Mouse (Mus musculus) forebrain, embryonic 13.5 days (tissue): ENCODE measurements around the gene Scube1. TPM values are rescaled to one million over a fixed set of nuclear protein-coding genes. Genes with fewer than 3 reads are reported as not detected.

Experiments used
- ATAC-seq: fragments of 200-750 bp; cut with Nextera tagmentation; 2 replicates; pipeline ENCODE4 v1.8.0; 2017
- H3K27ac ChIP-seq: fragments of 300-500 bp; sonication (generic); 2 replicates; pipeline ENCODE4 v1.5.1; 2015; ENCODE audit warnings: inconsistent platforms, mild to moderate bottlenecking, moderate library complexity
- H3K27me3 ChIP-seq: fragments of 300-500 bp; sonication (generic); 2 replicates; pipeline ENCODE4 v1.6.1; 2015; ENCODE audit warnings: mild to moderate bottlenecking, inconsistent platforms
- H3K36me3 ChIP-seq: fragments of 300-500 bp; sonication (generic); 2 replicates; pipeline ENCODE4 v1.6.1; 2015; ENCODE audit warnings: mild to moderate bottlenecking, inconsistent platforms; ENCODE audit not compliant: poor library complexity, severe bottlenecking
- H3K4me1 ChIP-seq: fragments of 300-500 bp; sonication (generic); 2 replicates; pipeline ENCODE4 v1.6.1; 2015; ENCODE audit warnings: inconsistent platforms
- H3K4me2 ChIP-seq: fragments of 300-500 bp; sonication (generic); 2 replicates; pipeline ENCODE4 v1.6.1; 2015; ENCODE audit warnings: inconsistent platforms, mild to moderate bottlenecking, moderate library complexity
- H3K4me3 ChIP-seq: fragments of 300-500 bp; sonication (generic); 2 replicates; pipeline ENCODE4 v1.5.1; 2015; ENCODE audit warnings: mild to moderate bottlenecking, inconsistent platforms
- H3K9ac ChIP-seq: fragments of 300-500 bp; sonication (generic); 2 replicates; pipeline ENCODE4 v1.6.1; 2015; ENCODE audit warnings: mild to moderate bottlenecking, inconsistent platforms
- H3K9me3 ChIP-seq: fragments of 300-500 bp; sonication (generic); replicated peaks from 2 replicates; pipeline ENCODE4 v1.6.1; 2016; ENCODE audit warnings: inconsistent platforms
- WGBS: fragments of 180-500 bp; shearing (Covaris S2); methylation state at CpG from one replicate; pipeline ENCODE4 v1.1.7; 2015; 5-methylcytosine and 5-hydroxymethylcytosine counted together
- polyA plus RNA-seq: library from polyadenylated mRNA; unstranded; fragments of >200 nt; fragmentation: Nextera tagmentation; extraction: Ambion mirVana; gene quantifications from 2 replicates; pipeline ENCODE4 v1.2.1, GENCODE M21; 2015

Scube1 gene
- polyA plus RNA-seq, 1 experiment from 2014 or later, result 10.7 TPM

DNA sequence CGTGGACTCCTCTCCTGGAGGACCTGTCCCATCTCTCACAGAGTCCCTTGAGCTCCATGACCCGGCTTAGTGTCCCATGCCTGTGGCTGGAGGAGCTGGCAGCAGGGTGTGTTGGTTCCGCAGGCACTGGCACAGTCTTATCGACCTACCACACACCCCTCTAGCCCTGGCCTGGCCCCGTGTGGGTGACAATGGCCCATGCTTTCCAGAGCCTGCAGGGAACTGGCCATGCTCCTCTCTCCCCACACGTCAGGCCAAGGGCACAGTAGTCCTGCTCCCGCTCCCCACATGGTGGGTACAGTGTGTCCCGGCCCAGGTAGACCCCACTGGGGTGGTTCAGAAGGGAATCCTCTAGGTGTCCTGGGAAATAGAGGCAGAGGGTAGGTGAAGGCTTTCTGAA, 118.1 kb downstream of the Scube1 start:
- H3K27ac ChIP-seq, result no peak overlapping the region
- peaks cover 6% of the 10 kb centered on the region; the same call in 1 of the 2 replicates for H3K36me3 ChIP-seq
- H3K4me2 ChIP-seq, result no peak overlapping the region
- no peaks in the 10 kb centered on the region for H3K4me1 ChIP-seq
- no peaks in the 10 kb centered on the region for H3K9me3 ChIP-seq
- no peaks in the 10 kb centered on the region for H3K27me3 ChIP-seq
- H3K9ac ChIP-seq, result no peak overlapping the region
- no peak overlapping the region for H3K4me3 ChIP-seq
- WGBS, result 88% methylated on average over 8 of the region's 8 CpGs
- ATAC-seq, result no peak

DNA sequence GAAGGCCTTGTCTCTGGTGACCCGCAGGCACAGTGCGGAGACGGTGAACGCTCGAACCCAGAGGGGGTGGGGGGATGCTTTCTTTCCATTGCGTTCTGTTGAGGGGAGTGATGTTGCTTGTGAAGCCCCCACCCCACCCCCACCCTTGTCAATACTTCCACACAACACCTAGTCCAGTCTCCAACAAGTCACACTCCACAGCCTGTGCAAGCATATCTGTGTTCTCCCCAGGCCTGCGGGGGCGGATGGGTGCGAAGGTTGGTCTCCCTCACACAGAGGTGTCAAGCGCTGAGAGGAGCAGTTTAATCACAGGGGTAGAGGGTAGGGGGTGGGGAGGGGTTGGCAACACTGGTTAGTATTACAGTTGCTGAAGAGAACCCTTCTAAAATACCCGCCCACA, 118.6 kb downstream of the Scube1 start:
- Histone ChIP-seq H3K9ac (no peak overlapping the region), H3K4me1 (no peaks in the 10 kb centered on the region), H3K27ac (no peak overlapping the region), H3K27me3 (no peaks in the 10 kb centered on the region), H3K4me2 (no peak overlapping the region), H3K36me3 (0 out of 2 replicates have a peak, but pooled peaks cover 4% of the 10 kb centered on the region), H3K4me3 (no peak overlapping the region), H3K9me3 (no peaks in the 10 kb centered on the region)
- no peak; the same call in 1 of the 2 replicates for ATAC-seq
- 89% methylated on average over 11 of the region's 11 CpGs for WGBS

DNA sequence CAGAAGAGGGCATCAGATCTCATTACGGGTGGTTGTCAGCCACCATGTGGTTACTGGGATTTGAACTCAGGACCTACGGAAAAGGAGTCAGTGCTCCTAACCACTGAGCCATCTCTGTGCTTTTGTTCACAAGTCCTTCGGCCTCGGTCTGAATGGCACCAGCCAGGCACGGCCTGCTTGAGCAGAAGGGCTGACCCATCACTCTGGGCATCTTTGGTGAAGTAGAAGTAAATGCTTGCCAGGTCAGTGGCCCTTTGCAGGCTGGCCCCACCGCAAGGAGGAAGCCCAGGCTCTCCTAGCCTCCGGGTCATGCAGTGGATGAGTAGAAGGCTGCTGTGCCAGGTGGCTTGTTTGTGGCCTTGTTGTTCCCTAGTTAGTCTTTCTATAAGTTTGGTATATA, 121.4 kb downstream of the Scube1 start:
- WGBS, result 93% methylated on average over 7 of the region's 7 CpGs

DNA sequence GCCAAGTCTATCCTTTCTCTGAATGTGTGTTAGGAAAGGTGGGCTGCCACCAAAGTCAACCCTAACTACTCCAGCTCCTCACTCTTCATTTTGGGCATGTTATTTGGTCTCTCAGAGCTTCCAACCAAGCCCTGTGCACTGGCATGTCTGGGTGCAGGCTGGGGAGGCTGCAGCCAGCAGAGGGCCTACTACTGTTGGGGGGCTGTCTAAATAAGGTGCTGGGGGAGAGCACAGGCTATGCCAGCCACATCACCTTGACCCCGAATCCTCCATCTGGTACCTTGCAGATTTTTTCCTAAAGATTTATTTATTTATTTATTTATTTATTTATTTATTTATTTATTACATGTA, 121.8 kb downstream of the Scube1 start:
- 92% methylated on average over 1 of the region's 1 CpGs for WGBS
- H3K9me3 ChIP-seq, result no peaks in the 10 kb centered on the region
- H3K4me3 ChIP-seq, result no peak overlapping the region
- H3K9ac ChIP-seq, result no peak overlapping the region
- H3K4me2 ChIP-seq, result no peak overlapping the region
- no peak for ATAC-seq
- H3K27ac ChIP-seq, result no peak overlapping the region
- H3K4me1 ChIP-seq, result no peaks in the 10 kb centered on the region
- H3K36me3 ChIP-seq, result no peaks in the 10 kb centered on the region
- H3K27me3 ChIP-seq, result no peaks in the 10 kb centered on the region

More for the DNA sequence above, 121.4 kb downstream of the Scube1 start:
- no peaks in the 10 kb centered on the region for H3K9me3 ChIP-seq
- H3K36me3 ChIP-seq, result 0 out of 2 replicates have a peak, but pooled peaks cover 3% of the 10 kb centered on the region
- ATAC-seq, result no peak
- no peak overlapping the region for H3K4me2 ChIP-seq
- no peaks in the 10 kb centered on the region for H3K4me1 ChIP-seq
- H3K27me3 ChIP-seq, result no peaks in the 10 kb centered on the region
- H3K9ac ChIP-seq, result no peak overlapping the region
- no peak overlapping the region for H3K27ac ChIP-seq
- no peak overlapping the region for H3K4me3 ChIP-seq

DNA sequence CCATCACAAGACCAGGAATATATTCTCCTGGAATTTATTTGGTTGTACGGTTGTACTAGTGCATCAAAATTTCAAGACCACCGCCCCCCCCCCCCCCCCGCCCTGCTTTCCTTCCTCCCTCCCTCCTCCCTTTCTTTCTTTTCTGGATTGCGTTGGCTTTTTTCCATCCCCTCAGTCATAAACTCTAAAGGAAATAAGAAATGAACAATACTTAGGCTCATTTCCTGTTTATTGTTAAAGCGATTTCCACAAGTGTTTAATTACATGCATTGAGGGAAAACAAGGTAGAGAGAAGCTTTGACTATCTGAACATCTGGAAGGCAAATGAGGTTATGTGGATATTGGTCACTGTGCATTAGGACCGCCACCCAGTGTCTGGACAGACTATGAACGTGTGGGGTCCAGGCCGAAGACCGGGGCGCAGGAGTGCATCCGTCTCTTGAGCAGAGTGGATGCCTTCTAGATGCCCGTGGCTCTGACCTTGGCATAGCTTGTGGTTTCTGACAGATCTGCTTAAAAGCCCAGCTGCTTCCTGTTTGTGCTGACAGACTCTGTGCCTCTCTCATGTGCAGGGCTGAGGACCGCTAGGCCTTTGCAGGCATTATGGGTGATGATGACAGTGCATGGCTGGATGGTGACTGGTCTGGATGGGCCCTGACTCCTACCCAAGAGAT, 122.3 kb downstream of the Scube1 start:
- no peaks in the 10 kb centered on the region for H3K4me1 ChIP-seq
- H3K27ac ChIP-seq, result no peak overlapping the region
- H3K9ac ChIP-seq, result no peak overlapping the region
- H3K9me3 ChIP-seq, result no peaks in the 10 kb centered on the region
- H3K27me3 ChIP-seq, result no peaks in the 10 kb centered on the region
- no peak overlapping the region for H3K4me2 ChIP-seq
- no peaks in the 10 kb centered on the region for H3K36me3 ChIP-seq
- 85% methylated on average over 12 of the region's 13 CpGs for whole genome bisulfite sequencing
- no peak overlapping the region for H3K4me3 ChIP-seq
- ATAC-seq, result no peak

DNA sequence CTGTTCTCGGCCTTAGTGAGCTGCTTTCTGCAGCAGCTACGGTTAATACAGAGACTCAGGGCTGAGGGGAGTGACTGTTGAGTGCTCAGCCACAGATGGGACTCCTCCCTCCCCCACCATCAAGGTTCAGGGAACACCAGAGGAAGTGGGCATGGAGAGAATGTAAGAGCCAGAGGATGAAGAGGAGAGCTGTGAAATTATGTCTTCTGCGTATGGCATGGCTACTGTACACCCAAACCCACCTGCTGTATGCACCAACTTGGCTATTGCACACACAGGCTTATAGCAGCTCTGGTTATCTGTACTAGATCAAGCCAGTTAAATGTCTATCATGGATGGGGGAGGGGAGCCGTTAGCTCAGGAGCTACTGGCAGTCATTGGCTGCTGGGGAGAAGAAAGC, 123.6 kb downstream of the Scube1 start:
- Histone ChIP-seq H3K4me2 (no peak overlapping the region), H3K4me3 (no peak overlapping the region), H3K36me3 (no peaks in the 10 kb centered on the region), H3K4me1 (no peaks in the 10 kb centered on the region), H3K27ac (no peak overlapping the region), H3K27me3 (no peaks in the 10 kb centered on the region), H3K9ac (no peak overlapping the region), H3K9me3 (no peaks in the 10 kb centered on the region)
- WGBS, result 79% methylated on average over 4 of the region's 4 CpGs
- no peak for ATAC-seq

DNA sequence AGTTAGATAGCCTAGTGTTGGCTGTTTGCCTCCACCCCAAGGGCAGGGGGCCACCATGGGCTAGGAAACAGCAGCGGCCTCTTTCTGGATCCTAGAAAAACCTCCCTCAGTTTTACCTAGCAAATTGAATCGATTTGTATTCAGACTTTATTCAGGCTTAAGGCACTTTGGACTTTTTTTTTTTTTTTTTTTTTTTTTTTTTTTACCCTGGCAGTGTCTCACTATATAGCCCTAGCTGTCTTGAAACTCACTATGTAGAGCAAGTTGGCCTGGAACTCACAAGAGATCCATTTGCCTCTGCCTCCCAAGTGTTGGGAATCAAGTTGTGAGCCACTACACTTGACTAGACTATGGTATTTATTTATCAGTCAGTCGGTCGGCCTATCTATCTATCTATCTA, 128.0 kb downstream of the Scube1 start:
- H3K36me3 ChIP-seq, result no peaks in the 10 kb centered on the region
- H3K27me3 ChIP-seq, result no peaks in the 10 kb centered on the region
- peaks cover 24% of the 10 kb centered on the region for H3K4me1 ChIP-seq
- H3K27ac ChIP-seq, result no peak overlapping the region
- 91% methylated on average over 4 of the region's 4 CpGs for WGBS
- H3K4me3 ChIP-seq, result no peak overlapping the region
- H3K4me2 ChIP-seq, result no peak overlapping the region
- H3K9ac ChIP-seq, result no peak overlapping the region
- no peaks in the 10 kb centered on the region for H3K9me3 ChIP-seq
- ATAC-seq, result no peak

DNA sequence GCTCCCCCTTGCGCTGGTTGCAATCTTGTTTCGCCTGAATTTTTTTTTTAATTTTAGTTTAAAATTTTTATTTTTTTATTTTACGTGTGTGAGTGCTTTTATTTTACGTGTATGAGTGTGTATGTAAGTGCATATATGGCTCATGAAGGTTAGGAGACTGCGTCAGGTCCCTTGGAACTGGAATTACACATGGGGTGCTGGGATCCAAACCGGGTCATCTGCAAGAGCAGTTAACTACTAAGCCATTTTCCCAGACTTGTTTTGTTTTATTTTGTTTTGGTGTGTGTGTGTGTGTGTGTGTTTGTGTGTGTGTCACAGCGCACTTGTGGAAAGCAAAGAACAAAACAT, 129.5 kb downstream of the Scube1 start:
- WGBS, result 38% methylated on average over 7 of the region's 7 CpGs
- Histone ChIP-seq H3K4me2 (peak overlapping the region; percentile 84), H3K4me1 (peaks cover 24% of the 10 kb centered on the region), H3K36me3 (peaks cover 9% of the 10 kb centered on the region), H3K27me3 (no peaks in the 10 kb centered on the region), H3K4me3 (peak overlapping the region; percentile 81), H3K9ac (peak overlapping the region; percentile 84), H3K9me3 (no peaks in the 10 kb centered on the region), H3K27ac (no peak overlapping the region)
- ATAC-seq, result peak; percentile 26; the same call in 1 of the 2 replicates

DNA sequence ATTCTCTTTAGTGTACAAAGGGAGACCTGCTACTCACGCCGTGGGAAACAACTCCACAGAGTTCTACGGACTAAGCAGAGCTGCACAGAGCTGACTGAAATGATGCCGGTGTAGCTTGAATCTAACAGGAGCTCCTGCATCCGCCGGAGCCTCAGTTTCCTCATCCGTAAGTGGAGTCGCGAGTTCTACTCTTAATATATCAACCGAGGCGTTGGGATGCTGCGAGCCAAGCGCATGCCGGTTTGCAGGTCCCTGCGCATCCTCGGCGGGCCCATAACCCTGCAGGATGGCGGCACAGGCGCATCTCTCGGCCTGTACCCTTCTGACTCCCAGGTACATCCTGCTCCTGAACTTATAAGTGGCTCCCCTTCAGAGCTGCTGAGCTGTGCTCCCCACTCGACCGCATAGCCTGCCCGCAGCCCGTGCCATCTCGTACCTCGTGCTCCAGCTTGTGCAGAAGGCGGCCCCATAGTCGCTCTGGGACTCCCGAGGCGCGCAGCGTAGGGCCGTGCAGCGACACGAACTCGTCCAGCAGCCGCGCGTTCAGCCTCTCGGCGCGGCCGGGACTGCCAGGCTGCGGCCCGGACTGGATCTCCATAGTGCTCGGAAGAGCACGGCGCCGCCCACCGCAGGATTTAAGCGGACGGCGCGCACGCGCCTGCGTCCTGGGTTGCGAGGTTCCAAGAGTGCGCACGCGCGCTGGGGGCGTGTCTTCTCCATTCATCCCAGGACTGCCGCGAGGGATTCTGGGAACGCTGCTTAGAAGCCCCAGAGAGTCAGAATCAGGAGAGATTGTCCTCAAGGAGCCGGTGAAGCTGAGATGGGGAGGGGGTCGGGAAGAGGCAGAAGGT, 130.1 kb downstream of the Scube1 start, which contains the start of gene Ttll12:
Gene Ttll12, minus strand, starts transcription at position 645 of the 851 bp plus-strand sequence.
- Histone ChIP-seq H3K9ac (peak within 1 kb of the TSS; percentile 84), H3K27me3 (no peaks in the 10 kb centered on the region)
- WGBS, result under 1% methylated on average over 62 of the region's 68 CpGs

DNA sequence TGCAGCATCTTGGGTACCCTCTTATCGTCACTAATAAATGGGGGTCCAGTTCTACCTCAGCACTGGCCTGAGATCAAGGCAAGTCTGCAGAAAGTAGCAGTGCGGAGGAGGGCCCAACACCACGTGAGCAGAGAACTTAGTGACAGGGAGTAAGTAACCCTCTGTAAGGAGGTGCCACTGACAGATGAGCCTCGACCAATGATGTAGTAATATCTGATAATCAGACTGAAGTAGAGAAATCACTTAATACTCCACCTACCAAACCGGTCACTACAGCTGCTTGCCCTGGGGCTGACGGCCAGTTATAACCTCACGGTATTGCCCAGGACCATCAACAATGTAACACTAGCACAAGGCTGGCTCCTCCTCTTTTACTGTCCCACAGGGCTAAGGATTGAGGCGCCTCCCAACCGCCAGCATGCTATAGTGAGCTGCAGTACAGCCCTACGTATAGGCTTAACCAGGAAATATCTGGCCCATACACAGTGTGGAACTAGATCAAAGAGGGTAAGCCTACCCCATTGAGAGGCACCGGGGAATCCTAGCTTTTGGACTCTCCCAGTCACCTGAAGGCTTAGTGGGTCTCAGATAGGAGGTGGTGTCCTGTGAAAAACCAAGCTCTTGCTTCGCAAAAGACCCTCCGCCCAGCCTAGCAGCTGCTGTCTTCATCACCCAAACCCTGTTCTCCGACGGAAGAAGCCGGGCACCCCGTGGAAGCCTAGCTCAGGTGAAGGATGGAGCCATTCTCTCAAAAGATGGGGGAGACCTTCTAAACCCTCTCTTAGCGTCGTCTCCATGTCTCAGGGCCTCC, 130.9 kb downstream of the Scube1 start:
- 10% methylated on average over 19 of the region's 19 CpGs for WGBS
- peak; percentile 36; the same call in 1 of the 2 replicates for ATAC-seq
- H3K9ac ChIP-seq, result peak overlapping the region; percentile 84

More for the DNA sequence above, 130.1 kb downstream of the Scube1 start, which contains the start of gene Ttll12:
- Histone ChIP-seq H3K27ac (peak within 1 kb of the TSS; percentile 51), H3K9me3 (no peaks in the 10 kb centered on the region), H3K4me1 (peaks cover 24% of the 10 kb centered on the region), H3K4me3 (peak within 1 kb of the TSS; percentile 81), H3K4me2 (peak within 1 kb of the TSS; percentile 84), H3K36me3 (peaks cover 15% of the 10 kb centered on the region)
- peak; percentile 96 for ATAC-seq

DNA sequence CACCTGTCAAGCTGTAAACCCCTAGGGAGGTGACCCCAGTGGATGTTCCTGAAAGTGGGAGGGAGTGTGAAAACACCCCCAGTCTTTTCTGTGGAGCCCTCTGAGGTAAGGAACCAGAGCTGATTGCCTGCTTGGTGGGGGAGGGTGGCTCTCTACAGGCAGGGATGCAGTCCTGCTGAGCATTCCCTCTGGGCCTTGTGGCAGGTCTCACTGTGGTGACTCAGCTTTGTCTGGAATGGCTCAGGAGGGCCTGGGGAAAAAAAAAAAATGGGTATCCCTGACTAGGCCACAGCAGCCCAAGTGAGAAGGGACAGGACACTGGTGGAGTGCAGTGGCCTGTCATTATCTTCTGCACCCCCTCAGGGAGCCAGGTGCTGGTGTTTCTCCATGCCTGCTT, 131.6 kb downstream of the Scube1 start:
- Histone ChIP-seq H3K4me1 (peaks cover 24% of the 10 kb centered on the region), H3K27ac (no peak overlapping the region), H3K36me3 (peaks cover 22% of the 10 kb centered on the region), H3K27me3 (no peaks in the 10 kb centered on the region), H3K4me3 (peak overlapping the region; percentile 81), H3K9ac (peak overlapping the region; percentile 84), H3K9me3 (no peaks in the 10 kb centered on the region), H3K4me2 (peak overlapping the region; percentile 84)
- ATAC-seq, result no peak

More for the DNA sequence above, 130.9 kb downstream of the Scube1 start:
- H3K27ac ChIP-seq, result no peak overlapping the region
- H3K4me3 ChIP-seq, result peak overlapping the region; percentile 81
- H3K4me1 ChIP-seq, result peaks cover 24% of the 10 kb centered on the region
- peaks cover 17% of the 10 kb centered on the region for H3K36me3 ChIP-seq
- H3K9me3 ChIP-seq, result no peaks in the 10 kb centered on the region
- peak overlapping the region; percentile 84 for H3K4me2 ChIP-seq
- no peaks in the 10 kb centered on the region for H3K27me3 ChIP-seq
